Mouse (Mus musculus): ENCODE results near the gene Neu2. TPM values are rescaled to one million over a fixed set of nuclear protein-coding genes. Genes with fewer than 3 reads are reported as not detected.

The Neu2 gene
- polyA plus RNA-seq, 1 experiment = not detected

- H3K27ac ChIP-seq (ENCODE audit: insufficient read depth, low read depth, low read length) = no peak overlapping the region
- 59% methylated on average over 6 of the region's 6 CpGs for WGBS
- no peaks in the 10 kb centered on the region for H3K4me1 ChIP-seq (ENCODE audit: control insufficient read depth, insufficient read depth, low read length)
- no peak overlapping the region for H3K4me3 ChIP-seq (ENCODE audit: insufficient read depth, low read depth, low read length)
- no peak for TF ChIP-seq CTCF (IDR thresholded peaks at IDR 0.05; ENCODE audit: insufficient read depth, low read depth, low read length)
- TF ChIP-seq POLR2A (IDR thresholded peaks at IDR 0.05; ENCODE audit: insufficient read depth, low read depth, low read length) = no peak
Measured at GRCm38 (mm10) chr1:87568398-87568797, 58.7 kb downstream of the Neu2 start.

GRCm38 (mm10) chr1:87573261-87573660, 63.6 kb downstream of the Neu2 start:
- 87% methylated on average over 5 of the region's 5 CpGs for WGBS
- Histone ChIP-seq H3K27ac (ENCODE audit: insufficient read depth, low read depth, low read length) (no peak overlapping the region), H3K4me3 (ENCODE audit: insufficient read depth, low read depth, low read length) (no peak overlapping the region), H3K4me1 (ENCODE audit: control insufficient read depth, insufficient read depth, low read length) (peaks cover 9% of the 10 kb centered on the region; the same call in 1 of the 2 replicates)
- TF ChIP-seq POLR2A (IDR thresholded peaks at IDR 0.05; ENCODE audit: insufficient read depth, low read depth, low read length) = no peak
- no peak for TF ChIP-seq CTCF (IDR thresholded peaks at IDR 0.05; ENCODE audit: insufficient read depth, low read depth, low read length)

GRCm38 (mm10) chr1:87573800-87574215, 64.1 kb downstream of the Neu2 start, which contains the start of gene Ngef:
TSS of gene Ngef (minus strand) at chr1:87573870.
- TF ChIP-seq CTCF (IDR thresholded peaks at IDR 0.05; ENCODE audit: insufficient read depth, low read depth, low read length) (no peak), POLR2A (IDR thresholded peaks at IDR 0.05; ENCODE audit: insufficient read depth, low read depth, low read length) (no peak)
- Histone ChIP-seq H3K4me1 (ENCODE audit: control insufficient read depth, insufficient read depth, low read length) (peaks cover 9% of the 10 kb centered on the region; the same call in 1 of the 2 replicates), H3K4me3 (ENCODE audit: insufficient read depth, low read depth, low read length) (no peak within 1 kb of the TSS), H3K27ac (ENCODE audit: insufficient read depth, low read depth, low read length) (no peak within 1 kb of the TSS)
- WGBS = 89% methylated on average over 6 of the region's 6 CpGs

GRCm38 (mm10) chr1:87574353-87574752, 64.7 kb downstream of the Neu2 start:
- Histone ChIP-seq H3K4me3 (ENCODE audit: insufficient read depth, low read depth, low read length) (no peak overlapping the region), H3K4me1 (ENCODE audit: control insufficient read depth, insufficient read depth, low read length) (peaks cover 9% of the 10 kb centered on the region; the same call in 1 of the 2 replicates), H3K27ac (ENCODE audit: insufficient read depth, low read depth, low read length) (no peak overlapping the region)
- TF ChIP-seq POLR2A (IDR thresholded peaks at IDR 0.05; ENCODE audit: insufficient read depth, low read depth, low read length) (no peak), CTCF (IDR thresholded peaks at IDR 0.05; ENCODE audit: insufficient read depth, low read depth, low read length) (no peak)
- WGBS = 39% methylated on average over 6 of the region's 6 CpGs

GRCm38 (mm10) chr1:87574785-87575184, 65.1 kb downstream of the Neu2 start:
- peaks cover 9% of the 10 kb centered on the region; the same call in 1 of the 2 replicates for H3K4me1 ChIP-seq (ENCODE audit: control insufficient read depth, insufficient read depth, low read length)
- no peak overlapping the region; the same call in 1 of the 2 replicates for H3K27ac ChIP-seq (ENCODE audit: insufficient read depth, low read depth, low read length)
- no peak overlapping the region for H3K4me3 ChIP-seq (ENCODE audit: insufficient read depth, low read depth, low read length)
- 42% methylated on average over 7 of the region's 7 CpGs for WGBS
- TF ChIP-seq CTCF (IDR thresholded peaks at IDR 0.05; ENCODE audit: insufficient read depth, low read depth, low read length) (no peak), POLR2A (IDR thresholded peaks at IDR 0.05; ENCODE audit: insufficient read depth, low read depth, low read length) (no peak)

GRCm38 (mm10) chr1:87578965-87579364, 69.3 kb downstream of the Neu2 start:
- H3K27ac ChIP-seq (ENCODE audit: insufficient read depth, low read depth, low read length) = no peak overlapping the region
- peaks cover 15% of the 10 kb centered on the region; the same call in 1 of the 2 replicates for H3K4me1 ChIP-seq (ENCODE audit: control insufficient read depth, insufficient read depth, low read length)
- no peak overlapping the region for H3K4me3 ChIP-seq (ENCODE audit: insufficient read depth, low read depth, low read length)
- no peak for TF ChIP-seq POLR2A (IDR thresholded peaks at IDR 0.05; ENCODE audit: insufficient read depth, low read depth, low read length)
- TF ChIP-seq CTCF (IDR thresholded peaks at IDR 0.05; ENCODE audit: insufficient read depth, low read depth, low read length) = no peak
- 84% methylated on average over 6 of the region's 6 CpGs for WGBS

- TF ChIP-seq CTCF (IDR thresholded peaks at IDR 0.05; ENCODE audit: insufficient read depth, low read depth, low read length) (no peak), POLR2A (IDR thresholded peaks at IDR 0.05; ENCODE audit: insufficient read depth, low read depth, low read length) (no peak)
- Histone ChIP-seq H3K4me1 (ENCODE audit: control insufficient read depth, insufficient read depth, low read length) (peaks cover 6% of the 10 kb centered on the region; the same call in 1 of the 2 replicates), H3K27ac (ENCODE audit: insufficient read depth, low read depth, low read length) (no peak overlapping the region), H3K4me3 (ENCODE audit: insufficient read depth, low read depth, low read length) (no peak overlapping the region)
- WGBS = 45% methylated on average over 3 of the region's 3 CpGs
Measured at GRCm38 (mm10) chr1:87580824-87581223, 71.1 kb downstream of the Neu2 start.

GRCm38 (mm10) chr1:87589162-87589561, 79.5 kb downstream of the Neu2 start:
- H3K4me1 ChIP-seq (ENCODE audit: control insufficient read depth, insufficient read depth, low read length) = peaks cover 5% of the 10 kb centered on the region
- no peak for TF ChIP-seq CTCF (IDR thresholded peaks at IDR 0.05; ENCODE audit: insufficient read depth, low read depth, low read length)
- 56% methylated on average over 7 of the region's 7 CpGs for WGBS
- no peak overlapping the region for H3K27ac ChIP-seq (ENCODE audit: insufficient read depth, low read depth, low read length)
- no peak overlapping the region for H3K4me3 ChIP-seq (ENCODE audit: insufficient read depth, low read depth, low read length)

- no peak overlapping the region for H3K27ac ChIP-seq (ENCODE audit: insufficient read depth, low read depth, low read length)
- 84% methylated on average over 8 of the region's 8 CpGs for WGBS
- peaks cover 10% of the 10 kb centered on the region for H3K4me1 ChIP-seq (ENCODE audit: control insufficient read depth, insufficient read depth, low read length)
- no peak overlapping the region for H3K4me3 ChIP-seq (ENCODE audit: insufficient read depth, low read depth, low read length)
- TF ChIP-seq POLR2A (IDR thresholded peaks at IDR 0.05; ENCODE audit: insufficient read depth, low read depth, low read length) = no peak
- TF ChIP-seq CTCF (IDR thresholded peaks at IDR 0.05; ENCODE audit: insufficient read depth, low read depth, low read length) = no peak
Measured at GRCm38 (mm10) chr1:87589980-87590379, 80.3 kb downstream of the Neu2 start.

- Histone ChIP-seq H3K4me1 (ENCODE audit: control insufficient read depth, insufficient read depth, low read length) (peaks cover 10% of the 10 kb centered on the region), H3K4me3 (ENCODE audit: insufficient read depth, low read depth, low read length) (no peak overlapping the region), H3K27ac (ENCODE audit: insufficient read depth, low read depth, low read length) (peak overlapping the region; percentile 79)
- 15% methylated on average over 3 of the region's 3 CpGs for WGBS
- TF ChIP-seq CTCF (IDR thresholded peaks at IDR 0.05; ENCODE audit: insufficient read depth, low read depth, low read length) = no peak
- TF ChIP-seq POLR2A (IDR thresholded peaks at IDR 0.05; ENCODE audit: insufficient read depth, low read depth, low read length) = no peak
Measured at GRCm38 (mm10) chr1:87594261-87594660, 84.6 kb downstream of the Neu2 start.

All from olfactory bulb, adult 2 months (tissue).